Mouse (Mus musculus) bone marrow macrophage, adult 2 months (primary cell): ENCODE data around the gene Srsf4.

Source experiments
- CTCF ChIP-seq: IDR thresholded peaks from 2 replicates; pipeline ENCODE4 v1.5.1; 2012; ENCODE audit warnings: low read depth, mild to moderate bottlenecking, low read length, moderate library complexity
- POLR2A ChIP-seq: IDR thresholded peaks from 2 replicates; pipeline ENCODE4 v1.6.1; 2012; ENCODE audit warnings: mild to moderate bottlenecking, low read depth, low read length, borderline replicate concordance

DNA sequence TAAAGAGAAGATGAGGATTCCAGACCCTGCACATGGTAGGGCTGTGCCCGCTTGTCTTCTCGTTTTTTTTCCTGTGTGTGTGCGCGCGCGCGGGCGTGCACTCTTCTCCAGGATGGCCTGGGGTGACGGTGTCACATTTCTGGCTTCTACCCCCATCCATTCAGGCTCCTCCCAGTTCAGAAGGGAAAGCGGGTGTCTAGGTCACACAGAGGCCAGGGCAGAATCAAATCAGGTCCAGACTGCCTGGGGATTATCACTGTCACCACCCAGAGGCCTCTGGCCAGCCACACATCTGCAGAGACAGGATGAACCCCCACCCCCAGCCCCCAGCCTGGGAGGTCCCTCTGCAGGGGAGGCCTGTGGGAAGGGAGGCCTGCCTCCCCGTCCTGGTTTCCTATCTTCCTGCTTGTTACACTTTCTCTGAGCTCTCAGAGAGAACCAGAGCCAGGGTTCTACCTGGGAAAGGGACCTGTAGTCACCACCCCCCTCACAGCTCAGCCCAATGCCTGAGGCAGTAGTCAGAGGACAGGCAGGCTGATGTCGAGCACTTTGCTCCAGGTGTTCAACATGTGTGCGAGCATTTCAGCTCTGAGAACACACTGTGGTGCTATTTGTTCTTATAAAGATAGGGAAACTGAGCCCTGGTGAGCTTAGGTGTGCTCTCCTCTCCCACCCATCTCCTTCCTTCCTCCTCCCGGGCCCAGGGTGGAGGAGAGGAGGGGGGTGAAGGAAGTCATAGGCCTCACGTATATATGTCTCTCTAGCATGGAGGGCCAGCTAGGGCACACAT is 45.5 kb downstream of the Srsf4 start:
- TF ChIP-seq CTCF (no peak), POLR2A (no peak)
